Mouse (Mus musculus) urinary bladder, postnatal 10 days (tissue): Measurements from ENCODE around the gene Btbd2.
"Not testable (repeated sequence)": the region's sequence is repeated elsewhere in the genome, so short reads cannot be mapped to it uniquely, and the experiment has no call there.

ENCODE experiments used
- DNase-seq: peaks from one replicate; pipeline ENCODE4 v3.0.0; 2022; ENCODE audit warnings: low spot score

Btbd2 gene

GRCm38 (mm10) chr10:80606737-80607350 lies 50.0 kb downstream of the Btbd2 start:
- DNase-seq: no peak

- no peak for DNase-seq
Observed at GRCm38 (mm10) chr10:80606306-80606705, 50.6 kb downstream of the Btbd2 start.

- DNase-seq: not testable (repeated sequence)
Observed at GRCm38 (mm10) chr10:80605721-80606120, 51.1 kb downstream of the Btbd2 start, which contains the start of gene Gm49322. Gene Gm49322, plus strand, starts transcription at chr10:80606021.

GRCm38 (mm10) chr10:80604988-80605387 lies 51.9 kb downstream of the Btbd2 start:
- no peak for DNase-seq

- no peak for DNase-seq
Observed at GRCm38 (mm10) chr10:80604001-80604509, 52.8 kb downstream of the Btbd2 start.

- DNase-seq: no peak
Observed at GRCm38 (mm10) chr10:80603364-80603763, 53.5 kb downstream of the Btbd2 start.

- DNase-seq: peak; percentile 72
Observed at GRCm38 (mm10) chr10:80602698-80603325, 54.1 kb downstream of the Btbd2 start, which contains the start of the genes Scamp4 and Adat3. Gene Scamp4, plus strand, starts transcription at chr10:80602872. Gene Adat3, plus strand, starts transcription at chr10:80602880.

GRCm38 (mm10) chr10:80596318-80596717 lies 60.6 kb downstream of the Btbd2 start:
- DNase-seq: no peak
